Mouse (Mus musculus) lung, adult 2 months (tissue): ENCODE measurements around the gene Pxn.

Experiments used
- CTCF ChIP-seq: fragments of 200-500 bp; IDR thresholded peaks from 2 replicates; pipeline ENCODE4 v1.5.1; 2011; ENCODE audit warnings: mild to moderate bottlenecking, low read length, control low read depth; ENCODE audit not compliant: insufficient read depth
- POLR2A ChIP-seq: fragments of 200-500 bp; IDR thresholded peaks from 2 replicates; pipeline ENCODE4 v1.6.1; 2011; ENCODE audit warnings: low read depth, mild to moderate bottlenecking, control low read depth, low read length, borderline replicate concordance; ENCODE audit errors: extremely low read depth

- TF ChIP-seq CTCF: no peak
- no peak for TF ChIP-seq POLR2A
These were observed 57.5 kb downstream of the Pxn start for GRCm38 (mm10) chr5:115563771-115564585.
